Mouse (Mus musculus) left cerebral cortex, adult 18-20 months (tissue): ENCODE results near the gene Efna4. TPM values are rescaled to one million over a fixed set of nuclear protein-coding genes. Genes with fewer than 3 reads are reported as not detected.

Experiments used
- DNase-seq, 2 experiments: peaks; one replicate each; pipeline ENCODE4 v3.0.0; 2021 to 2022; ENCODE audit warnings: low spot score in 2 of 2, mixed read lengths in 1 of 2
- total RNA-seq, 2 experiments: library from RNA; stranded (reverse); gene quantifications; 2 replicates each; pipeline ENCODE4 v1.2.3; 2021

Efna4 gene
- total RNA-seq, 2 experiments from 2014 or later = 0.28 TPM; not detected in 1

- DNase-seq = no peak
Observed at GRCm38 (mm10) chr3:89364631-89365030, 26.8 kb upstream of the Efna4 start.

- DNase-seq = no peak
Observed at GRCm38 (mm10) chr3:89361675-89362074, 23.8 kb upstream of the Efna4 start, which contains the start of gene Dcst2. TSS of gene Dcst2 (plus strand) at chr3:89361975.

GRCm38 (mm10) chr3:89360237-89360636 lies 22.4 kb upstream of the Efna4 start:
- no peak for DNase-seq

GRCm38 (mm10) chr3:89359630-89360029 lies 21.8 kb upstream of the Efna4 start:
- no peak for DNase-seq

- no peak for DNase-seq
Observed at GRCm38 (mm10) chr3:89356029-89356428, 18.2 kb upstream of the Efna4 start.

GRCm38 (mm10) chr3:89355512-89355902 lies 17.7 kb upstream of the Efna4 start:
- no peak for DNase-seq

GRCm38 (mm10) chr3:89354816-89355511 lies 17.1 kb upstream of the Efna4 start:
- peak; percentile 86 to 93 for DNase-seq

- DNase-seq = no peak
Observed at GRCm38 (mm10) chr3:89351271-89351670, 13.4 kb upstream of the Efna4 start.

GRCm38 (mm10) chr3:89349869-89350501 lies 12.2 kb upstream of the Efna4 start, which contains the start of gene Adam15:
TSS of gene Adam15 (minus strand) at chr3:89349996.
- DNase-seq = peak; percentile 88 to 92

- DNase-seq = peak; percentile 27 to 31
Observed at GRCm38 (mm10) chr3:89348911-89349868, 11.4 kb upstream of the Efna4 start.

GRCm38 (mm10) chr3:89347916-89348315 lies 10.1 kb upstream of the Efna4 start:
- no peak for DNase-seq

- no peak for DNase-seq
Observed at GRCm38 (mm10) chr3:89346815-89347540, 9.2 kb upstream of the Efna4 start.

- DNase-seq = no peak
Observed at GRCm38 (mm10) chr3:89343279-89343678, 5.5 kb upstream of the Efna4 start.

GRCm38 (mm10) chr3:89341794-89342193 lies 4.0 kb upstream of the Efna4 start:
- DNase-seq = no peak

- DNase-seq = peak; percentile 74 to 84
Observed at GRCm38 (mm10) chr3:89340465-89340864, 2.6 kb upstream of the Efna4 start.

- peak; percentile 56 to 69 for DNase-seq
Observed at GRCm38 (mm10) chr3:89339416-89339815, 1.6 kb upstream of the Efna4 start.

- DNase-seq = no peak
Observed at GRCm38 (mm10) chr3:89337062-89337720, 637 bp downstream of the Efna4 start.

- DNase-seq = no peak
Observed at GRCm38 (mm10) chr3:89336529-89336928, 1.3 kb downstream of the Efna4 start.

- DNase-seq = no peak
Observed at GRCm38 (mm10) chr3:89333053-89333452, 4.8 kb downstream of the Efna4 start.

GRCm38 (mm10) chr3:89332476-89332875 lies 5.4 kb downstream of the Efna4 start:
- DNase-seq = no peak
